Mouse (Mus musculus): Measurements from ENCODE around the gene Apol8.

Gene Apol8

DNA sequence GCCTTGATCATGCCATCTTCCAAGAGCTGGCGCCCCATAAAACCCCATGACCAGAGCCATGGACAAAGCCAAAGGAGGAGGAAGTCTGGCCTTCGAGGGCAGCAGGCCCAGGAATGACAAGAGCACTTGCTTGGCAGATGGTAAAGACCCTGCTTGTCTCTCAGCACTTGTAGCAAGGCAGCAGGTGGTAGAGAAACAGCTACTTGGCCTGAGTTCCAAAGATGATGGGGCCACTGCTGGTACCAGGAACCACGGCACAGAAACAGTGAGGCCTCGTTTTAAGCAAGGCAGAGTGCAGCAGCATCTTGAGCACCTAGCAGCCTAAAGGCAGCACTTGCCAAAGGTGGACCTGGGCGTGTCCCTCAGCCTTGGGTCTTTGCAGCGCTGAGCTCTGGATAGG is 31.6 kb upstream of the Apol8 start:
- DNase-seq (ENCODE audit: low read depth, low spot score), result no peak

DNA sequence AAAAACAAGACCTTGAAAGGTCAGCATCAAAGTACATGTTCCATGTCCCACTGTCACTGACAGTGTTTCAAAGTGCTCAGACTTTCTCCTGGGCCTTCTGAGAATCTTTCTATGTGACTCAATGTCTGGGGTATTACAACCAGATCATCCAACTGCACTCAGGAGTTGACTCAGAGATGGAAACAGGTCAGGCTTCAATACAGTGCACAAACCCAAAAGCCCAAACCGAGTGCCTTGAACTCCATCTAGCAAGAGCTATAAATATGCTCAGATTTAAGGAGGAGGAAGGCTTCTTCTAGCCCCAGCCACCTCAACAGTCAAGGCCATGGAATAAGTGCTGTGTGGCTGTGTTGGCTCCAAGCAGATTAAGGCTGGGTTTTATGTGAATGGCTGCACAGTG is 29.0 kb upstream of the Apol8 start:
- DNase-seq (ENCODE audit: low read depth, low spot score), result no peak

DNA sequence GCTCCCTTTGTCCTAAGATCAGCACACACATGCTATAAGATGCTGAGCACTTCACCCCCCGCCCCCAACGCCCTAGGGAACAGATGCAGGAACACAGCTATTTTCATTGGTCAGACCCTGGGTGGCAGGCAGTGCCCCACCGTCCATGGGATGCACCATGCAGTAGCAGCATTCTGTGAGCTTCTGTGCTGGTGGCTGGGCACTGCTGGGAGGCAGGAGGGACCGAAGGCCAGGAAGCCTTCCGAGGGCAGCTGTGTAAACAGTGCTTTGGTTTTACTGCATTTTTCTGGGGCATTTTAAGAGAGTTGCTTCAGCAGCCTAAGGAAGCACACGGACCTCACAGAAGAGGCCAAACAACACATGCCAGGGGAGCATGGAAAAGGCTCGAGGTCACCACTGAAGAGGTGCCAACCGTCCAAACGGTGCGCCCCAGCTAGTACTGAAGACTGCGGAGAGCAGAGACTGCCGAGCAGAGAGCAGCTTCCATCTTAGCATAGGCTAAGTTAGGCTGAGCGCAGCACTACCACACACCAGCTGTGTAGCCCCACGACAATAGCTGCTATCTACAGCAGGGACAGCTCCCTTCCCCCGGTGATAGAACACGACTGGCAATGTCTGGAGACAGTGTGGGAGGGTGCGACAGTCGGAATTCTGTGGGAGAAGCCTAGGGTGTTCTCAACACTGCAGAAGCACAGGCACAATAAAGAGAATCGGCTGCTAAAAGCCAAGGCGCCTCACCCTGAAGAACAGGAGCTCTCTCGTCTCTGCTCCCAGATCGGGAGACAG is 27.4 kb upstream of the Apol8 start:
- DNase-seq (ENCODE audit: low read depth, low spot score), result no peak

DNA sequence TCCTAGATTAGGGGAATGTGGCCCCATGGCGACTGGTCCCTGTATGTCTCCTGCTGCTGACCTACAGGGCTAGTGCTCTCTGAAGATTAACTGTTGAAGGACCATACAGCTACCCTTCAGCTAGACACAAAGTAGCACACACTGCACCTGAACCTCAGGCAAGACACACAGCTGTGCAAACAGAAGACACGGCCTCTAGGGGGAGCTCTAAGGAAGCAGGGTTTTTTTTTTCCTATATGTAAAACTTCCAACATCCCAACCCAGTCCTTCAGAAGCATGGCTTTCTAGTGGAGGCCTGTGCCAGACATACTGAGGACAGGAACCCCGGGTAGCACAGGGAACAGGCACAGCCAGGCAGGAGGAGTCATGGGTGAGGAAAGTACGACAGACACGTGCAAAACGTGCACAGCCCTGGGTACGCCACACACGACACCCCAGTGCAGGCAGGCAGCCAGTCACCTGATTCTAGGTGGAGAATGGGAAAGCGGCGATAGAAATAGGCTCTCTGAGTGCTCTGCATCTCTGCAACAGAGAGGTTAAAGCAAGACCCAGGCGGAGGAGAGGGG is 25.7 kb upstream of the Apol8 start:
- DNase-seq (ENCODE audit: low read depth, low spot score), result no peak

DNA sequence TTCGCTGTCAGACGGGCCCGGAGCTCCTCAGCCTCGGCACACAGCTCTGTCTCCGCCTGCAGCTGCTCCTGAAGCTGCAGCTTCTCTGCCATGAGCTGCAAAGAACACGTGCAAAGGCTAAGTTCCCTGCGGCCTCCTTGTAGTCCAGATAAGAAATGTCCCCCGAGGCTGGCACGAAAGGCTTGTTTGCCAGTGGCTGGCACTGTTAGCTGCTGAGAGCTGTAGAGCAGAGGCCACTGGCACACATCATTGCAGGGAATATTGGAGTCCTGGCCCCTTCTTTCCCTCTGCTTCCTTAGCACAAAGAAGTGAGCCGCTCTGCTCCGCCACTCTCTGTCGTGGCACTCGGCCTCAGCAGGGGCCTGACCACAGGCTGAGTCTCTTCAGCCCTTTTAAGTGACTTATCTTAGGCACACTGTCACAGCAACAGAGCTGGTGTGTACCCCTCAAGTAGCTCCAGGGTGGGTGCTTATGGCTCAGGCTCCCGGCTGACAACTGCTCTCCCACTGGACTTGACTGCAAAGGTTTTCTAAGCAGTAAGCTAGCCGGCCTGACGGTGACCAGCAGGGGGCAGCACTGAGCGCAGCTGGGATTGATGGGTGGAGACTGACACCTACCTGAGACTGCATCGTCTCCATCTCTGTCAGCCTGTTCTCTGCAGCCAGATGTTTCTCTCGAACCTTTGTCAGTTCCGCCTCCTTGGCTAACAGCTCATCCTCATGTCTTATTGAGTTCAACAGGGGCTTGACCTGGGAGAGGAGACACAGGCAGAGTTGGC is 18.6 kb upstream of the Apol8 start:
- peak; percentile 69 for DNase-seq (ENCODE audit: low read depth, low spot score)

DNA sequence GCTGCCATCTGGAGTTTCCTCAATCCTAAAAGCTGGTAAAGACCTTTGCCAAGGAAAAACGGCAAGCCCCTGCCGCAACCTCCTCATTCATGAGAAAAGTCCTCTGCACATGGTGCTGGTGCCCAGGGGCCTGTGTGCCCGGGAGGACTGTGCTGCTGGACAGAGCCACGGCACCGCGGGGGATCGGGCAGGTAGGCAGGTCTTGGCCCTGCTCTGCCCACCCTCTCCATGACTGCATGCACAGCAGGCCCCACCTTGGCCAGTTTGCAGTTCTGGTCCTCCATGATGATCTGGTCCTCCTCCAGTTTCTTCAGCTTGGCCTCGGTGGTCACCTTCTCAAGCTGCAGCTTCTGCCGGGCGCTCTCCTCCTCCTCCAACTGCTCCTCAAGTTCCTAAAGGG is 17.5 kb upstream of the Apol8 start:
- DNase-seq (ENCODE audit: low read depth, low spot score), result no peak

DNA sequence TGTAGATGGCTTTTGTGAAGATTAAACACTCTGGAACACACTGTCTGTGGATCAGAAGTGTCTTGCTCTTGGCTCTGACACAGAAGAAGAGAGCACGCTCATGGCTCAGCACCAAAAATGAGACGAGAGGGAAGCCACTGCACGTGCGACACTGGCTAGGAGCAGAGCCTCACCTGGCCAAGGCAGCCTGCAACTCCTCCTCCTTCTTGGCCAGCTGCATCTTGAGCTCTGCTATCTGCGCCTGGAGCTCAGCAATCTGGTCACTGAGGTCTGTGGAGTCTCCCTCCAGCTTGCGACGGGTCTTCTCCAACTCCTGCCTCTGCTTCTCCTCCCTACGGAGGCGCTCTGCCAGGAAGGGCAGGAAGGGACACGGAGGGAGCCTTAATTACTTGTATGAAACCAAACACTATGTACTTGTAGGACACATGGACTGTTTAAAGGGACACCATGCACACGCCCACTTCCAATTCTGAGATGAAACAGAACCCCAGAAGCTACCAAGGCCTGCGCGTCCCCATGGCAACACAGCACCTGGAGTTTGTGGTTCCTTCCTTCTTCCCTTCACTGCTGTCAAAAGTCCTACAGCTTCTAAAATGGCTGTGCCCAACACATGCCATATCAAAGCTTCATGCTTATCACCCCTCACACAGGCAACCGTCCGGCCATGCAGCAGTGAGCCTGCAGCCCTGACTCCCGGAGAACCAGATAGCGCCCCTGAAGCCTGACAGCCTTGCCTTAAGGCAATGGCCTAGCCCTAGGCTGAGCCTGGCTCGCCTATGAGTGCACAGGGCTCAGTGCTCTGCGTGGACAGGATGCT is 16.5 kb upstream of the Apol8 start:
- DNase-seq (ENCODE audit: low read depth, low spot score), result no peak

DNA sequence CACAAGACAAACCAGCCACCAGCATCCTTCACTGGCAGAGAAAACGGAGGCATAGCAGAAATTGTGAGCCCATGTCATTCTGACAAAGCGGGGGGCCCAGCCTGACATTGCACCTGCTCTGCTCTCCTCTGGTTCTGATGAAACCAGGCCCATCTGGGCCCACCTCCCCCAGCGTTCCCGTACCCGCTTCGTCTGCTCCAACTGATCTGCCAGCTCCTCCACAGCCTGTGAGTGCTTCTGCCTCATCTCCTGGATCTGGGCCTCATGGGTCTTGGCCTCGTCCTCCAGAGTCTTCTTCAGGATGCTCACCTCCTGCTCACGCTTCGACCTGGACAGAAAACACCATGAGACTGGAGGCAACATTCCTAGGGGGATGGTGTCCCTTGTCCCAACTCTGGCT is 14.1 kb upstream of the Apol8 start:
- no peak for DNase-seq (ENCODE audit: low read depth, low spot score)

DNA sequence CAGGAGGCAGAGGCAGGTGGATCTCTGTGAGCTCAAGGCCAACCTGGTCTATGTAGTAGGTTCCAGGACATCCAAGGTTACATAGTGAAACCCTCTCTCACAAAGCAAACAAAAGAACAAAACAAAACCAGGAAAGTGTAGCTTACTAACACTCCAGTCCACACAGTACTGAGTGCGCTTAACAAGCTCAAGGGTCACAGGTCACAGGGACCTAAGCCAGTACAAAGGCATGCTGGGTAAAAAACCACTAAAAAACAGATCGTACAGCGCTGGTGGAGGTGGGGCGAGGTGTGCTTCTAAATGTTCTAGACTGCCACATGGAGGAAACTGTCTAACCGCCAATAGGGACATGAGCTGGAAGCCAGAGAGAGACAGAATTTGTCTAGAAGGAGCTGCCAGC is 13.5 kb upstream of the Apol8 start:
- DNase-seq (ENCODE audit: low read depth, low spot score), result no peak

DNA sequence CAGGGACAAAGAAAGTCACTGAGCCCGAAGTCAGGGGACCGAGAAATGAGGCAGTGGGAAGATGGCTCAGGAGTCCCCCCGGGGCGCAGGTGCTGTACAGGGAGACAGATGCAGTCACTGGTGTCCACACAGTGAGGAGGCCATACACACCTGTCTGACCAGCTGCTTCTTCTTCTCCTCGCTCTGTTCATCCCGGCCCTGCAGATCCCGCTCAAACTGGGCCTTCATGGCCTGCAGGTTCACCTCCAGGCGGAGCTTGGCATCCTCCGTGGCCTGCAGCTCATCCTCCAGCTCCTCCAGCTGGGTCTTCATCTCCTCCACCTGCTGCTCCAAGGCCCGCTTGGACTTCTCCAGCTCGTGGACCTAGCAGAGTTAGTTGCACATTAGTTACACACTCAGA is 10.2 kb upstream of the Apol8 start:
- DNase-seq (ENCODE audit: low read depth, low spot score), result no peak

DNA sequence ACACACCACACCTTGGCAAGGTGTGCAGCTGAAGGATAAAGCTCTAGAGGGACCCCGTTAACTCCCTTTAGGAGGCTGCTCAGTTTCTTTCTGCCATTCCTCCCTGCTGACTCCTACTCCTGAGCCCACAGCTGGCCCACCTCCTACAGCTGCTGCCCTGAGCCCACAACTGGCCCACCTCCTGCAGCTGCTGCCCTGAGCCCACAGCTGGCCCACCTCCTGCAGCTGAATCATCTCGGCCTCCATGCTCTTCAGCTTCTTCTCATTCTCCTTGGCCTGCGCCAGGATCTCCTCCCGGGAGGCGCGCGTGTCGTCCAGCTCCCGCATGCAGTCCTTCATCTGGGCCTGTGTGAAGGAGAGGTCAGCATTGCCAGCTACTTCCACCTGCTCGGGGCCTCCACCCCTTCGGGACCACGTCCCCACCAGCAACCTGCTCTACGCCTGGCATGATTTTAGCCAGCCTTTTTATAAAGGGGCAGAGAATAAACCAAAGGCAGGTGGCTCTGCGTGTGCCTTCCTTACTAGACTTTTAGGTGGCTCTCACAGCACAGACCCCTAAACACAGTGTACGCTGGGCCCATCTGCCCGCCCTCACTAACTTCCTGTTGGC is 8.8 kb upstream of the Apol8 start:
- no peak for DNase-seq (ENCODE audit: low read depth, low spot score)

DNA sequence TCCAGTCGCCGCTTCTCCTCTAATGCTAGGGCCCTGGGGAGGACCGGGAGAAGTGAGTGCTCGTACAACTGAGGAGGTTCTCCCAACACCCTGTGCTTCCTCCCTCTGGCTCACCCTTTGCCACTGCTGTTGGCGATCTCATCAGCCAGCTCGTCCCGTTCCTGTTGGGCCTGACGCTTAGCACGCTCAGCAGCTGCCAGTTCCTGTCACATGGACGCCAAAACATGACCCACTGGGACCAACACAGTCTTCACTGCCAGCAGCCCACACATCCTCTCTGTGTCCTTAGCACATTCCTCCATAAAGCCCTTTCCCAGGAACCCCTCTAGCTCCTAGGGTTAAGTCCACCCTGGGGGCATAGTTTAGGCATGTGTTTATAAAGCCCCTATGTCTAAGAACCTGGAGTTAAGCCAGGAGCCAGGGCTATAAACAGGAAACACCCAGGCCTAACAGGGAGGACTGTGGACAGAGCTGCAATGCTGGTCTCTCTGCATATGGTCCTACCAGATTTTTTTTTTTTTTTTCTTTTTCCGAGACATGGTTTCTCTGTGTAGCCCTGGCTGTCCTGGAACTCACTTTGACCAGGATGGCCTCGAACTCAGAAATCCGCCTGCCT is 7.7 kb upstream of the Apol8 start:
- peak; percentile 86 for DNase-seq (ENCODE audit: low read depth, low spot score)

DNA sequence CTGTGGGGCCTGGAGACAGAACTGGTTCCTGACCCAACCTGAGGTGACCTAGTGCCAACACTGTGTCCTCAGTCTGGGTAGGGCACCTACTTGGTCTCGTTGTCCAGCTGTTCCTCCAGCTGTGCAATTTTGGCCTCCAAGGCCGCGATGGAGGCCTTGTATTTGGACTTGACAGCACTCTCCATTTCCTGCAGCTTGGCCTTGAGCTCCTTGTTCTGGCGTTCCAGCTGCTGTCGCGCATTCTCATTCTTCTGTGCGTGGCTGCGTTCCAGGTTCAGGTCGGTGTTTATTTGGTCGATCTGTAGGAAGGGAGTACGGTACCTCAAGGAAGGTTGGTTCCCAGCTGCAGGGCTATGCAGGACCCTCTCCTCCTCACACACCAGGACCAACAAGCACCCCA is 6.9 kb upstream of the Apol8 start:
- DNase-seq (ENCODE audit: low read depth, low spot score), result no peak

DNA sequence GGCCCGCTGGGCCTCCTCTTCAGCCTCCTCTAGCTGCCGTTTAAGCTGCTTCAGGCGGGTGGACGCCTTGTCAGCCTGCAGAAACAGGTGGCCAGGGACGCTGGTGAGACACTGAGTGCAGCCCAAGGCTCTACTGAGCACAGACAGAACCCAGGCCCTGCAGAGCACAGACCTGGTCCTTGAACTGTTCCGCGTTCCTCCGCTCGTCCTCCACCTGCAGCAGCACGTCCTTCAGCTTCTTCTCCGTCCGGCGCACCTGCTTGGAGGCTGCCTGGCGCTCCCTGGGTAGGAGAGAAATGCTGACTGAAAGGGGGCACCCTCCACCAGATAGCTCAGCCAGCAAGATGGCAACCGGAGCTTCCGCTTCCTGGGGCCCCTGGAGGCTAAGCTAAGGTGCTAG is 6.2 kb upstream of the Apol8 start:
- no peak for DNase-seq (ENCODE audit: low read depth, low spot score)

DNA sequence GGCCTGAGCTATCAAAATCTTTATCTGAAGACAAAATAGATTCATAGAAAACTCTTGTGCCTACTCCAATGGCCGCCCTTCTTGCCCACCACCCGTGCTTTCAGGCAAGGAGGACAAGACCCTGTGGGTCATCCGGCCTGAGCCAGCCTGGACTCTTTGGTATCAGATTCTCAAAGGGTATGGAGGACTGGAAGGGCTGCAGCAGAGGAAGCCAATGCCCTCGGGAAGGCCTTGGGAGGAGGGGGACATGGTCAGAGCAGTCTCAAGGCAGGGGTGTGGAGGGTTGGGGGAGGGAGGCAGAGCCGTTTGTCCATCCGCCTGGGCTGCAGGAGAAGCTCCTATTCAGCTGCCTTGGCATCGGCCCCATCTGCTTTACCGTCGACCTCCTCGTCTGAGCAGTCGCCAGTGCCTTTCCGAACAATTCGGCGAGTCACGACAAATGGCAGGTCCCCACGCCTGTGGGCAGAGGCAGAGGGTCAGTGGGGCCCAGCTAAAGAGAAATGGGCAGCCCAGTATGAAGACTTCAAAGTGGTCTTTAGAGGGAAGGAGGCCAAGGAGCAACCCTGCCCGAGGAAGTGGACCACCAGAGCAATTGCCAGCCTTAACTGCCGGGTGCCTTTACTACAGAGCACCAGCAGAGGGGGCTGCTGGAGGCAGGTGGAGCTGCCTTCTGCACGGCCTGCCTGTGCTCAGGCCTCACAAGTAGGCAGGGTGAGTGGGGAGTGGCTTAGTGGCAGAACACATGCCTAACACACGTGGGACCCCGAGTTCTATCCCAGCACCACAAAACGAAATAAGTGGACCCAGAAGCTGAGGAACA is 5.0 kb upstream of the Apol8 start:
- DNase-seq (ENCODE audit: low read depth, low spot score), result peak; percentile 56

DNA sequence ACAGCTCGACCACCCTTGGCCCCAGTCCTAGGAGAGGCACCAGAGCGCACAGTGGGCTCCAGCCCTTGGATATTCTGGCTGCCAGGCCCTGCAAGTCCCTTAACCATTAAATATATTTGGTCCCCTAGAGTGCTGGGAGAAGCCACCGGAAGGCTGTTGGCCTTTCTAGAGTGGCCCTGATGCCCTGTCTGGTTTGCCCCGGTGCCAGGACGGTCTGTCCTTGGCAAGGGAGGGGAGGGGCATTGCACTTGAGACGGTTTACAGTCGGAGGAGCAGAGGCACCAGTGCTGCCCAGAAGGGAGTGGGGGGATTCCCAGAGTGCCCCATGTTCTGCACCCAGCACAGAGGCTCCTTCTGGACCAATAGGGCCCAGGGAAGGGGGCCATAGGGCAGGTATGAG is 4.3 kb upstream of the Apol8 start:
- DNase-seq (ENCODE audit: low read depth, low spot score), result no peak

DNA sequence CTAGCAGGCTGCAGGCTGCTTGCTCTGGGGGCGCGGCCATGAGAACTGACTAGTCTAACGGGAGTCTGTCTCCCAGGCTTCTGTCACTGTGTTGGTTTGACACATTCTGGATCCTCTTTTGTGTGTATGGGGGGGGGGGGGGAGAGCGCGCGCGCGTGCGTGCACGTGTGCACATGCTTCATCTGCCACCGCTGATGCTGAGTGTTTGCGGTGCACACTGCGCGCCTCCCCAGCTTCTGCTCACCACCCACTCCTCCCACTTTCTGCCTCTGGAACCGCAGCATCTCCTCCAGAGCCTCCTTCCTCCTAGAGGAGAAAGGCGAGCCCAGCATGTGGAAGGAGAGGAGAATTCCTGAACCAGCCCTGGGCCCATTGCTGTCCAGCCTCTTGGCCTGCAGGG is 3.2 kb upstream of the Apol8 start:
- DNase-seq (ENCODE audit: low read depth, low spot score), result no peak

DNA sequence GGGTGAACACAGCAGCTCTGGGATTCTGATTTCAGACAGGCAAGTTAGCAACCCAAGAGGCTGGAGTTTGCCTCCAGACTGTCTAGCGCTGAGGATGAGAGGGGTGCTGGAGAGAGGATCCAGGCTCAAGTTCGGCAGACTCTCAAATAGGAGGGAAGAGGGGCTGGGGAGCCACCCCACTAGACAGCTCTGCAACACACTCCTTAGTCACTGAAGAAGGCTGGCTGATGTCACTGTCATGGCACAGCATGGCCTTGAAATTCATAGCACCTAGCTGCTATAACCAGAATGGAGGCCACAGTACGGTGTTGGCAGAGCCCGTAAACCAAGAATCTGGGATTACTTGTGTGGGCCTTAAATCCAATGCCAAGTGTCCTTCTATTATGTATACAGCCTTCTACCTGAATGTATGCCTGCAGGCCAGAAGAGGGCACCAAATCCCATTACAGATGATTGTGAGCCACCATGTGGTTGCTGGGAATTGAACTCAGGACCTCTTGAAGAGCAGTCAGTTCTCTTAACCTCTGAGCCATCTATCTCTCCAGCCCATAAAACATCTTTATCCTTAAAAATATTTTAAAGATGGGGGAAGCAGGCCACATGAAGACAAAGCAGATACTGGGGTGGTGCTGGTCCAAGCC is 903 bp upstream of the Apol8 start:
- DNase-seq (ENCODE audit: low read depth, low spot score), result no peak

DNA sequence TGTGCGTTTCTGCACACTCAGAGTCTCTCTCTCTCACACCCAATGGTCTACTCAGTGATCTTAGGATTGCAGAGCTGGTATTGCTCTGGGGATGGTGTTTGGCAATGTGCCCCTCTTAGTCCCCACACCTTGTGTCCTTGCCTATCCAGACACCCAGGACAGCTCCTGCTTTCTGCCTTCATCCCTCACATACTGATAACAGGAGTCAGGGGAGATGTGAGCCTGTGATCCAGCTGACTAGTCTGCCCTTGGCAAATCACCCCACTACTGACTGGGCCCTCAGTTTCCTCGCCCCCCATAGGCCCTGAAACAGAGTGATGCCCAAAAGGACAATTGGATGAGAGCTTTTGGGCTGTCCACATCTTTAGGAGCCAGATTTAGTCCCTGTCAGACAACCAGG is 722 bp downstream of the Apol8 start:
- no peak for DNase-seq (ENCODE audit: low read depth, low spot score)

DNA sequence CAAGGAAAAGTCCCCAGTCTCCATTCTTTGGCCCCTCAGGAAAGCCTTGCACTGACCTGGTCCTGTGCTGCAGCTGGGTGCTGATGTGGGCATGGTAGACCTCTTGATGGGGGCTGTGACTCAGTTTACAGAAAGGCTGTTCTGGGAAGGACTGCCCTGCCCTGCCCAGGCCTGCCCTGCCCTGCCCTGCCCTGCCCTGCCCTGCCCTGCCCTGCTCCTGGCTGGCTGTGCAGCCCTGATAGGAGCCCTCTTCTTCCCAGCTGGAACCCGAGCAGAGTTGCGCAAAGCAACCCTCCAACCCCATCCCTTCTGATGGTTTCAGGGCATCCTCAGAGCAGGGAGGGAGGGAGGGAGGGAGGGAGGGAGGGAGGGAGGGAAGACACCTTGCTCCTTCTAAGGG is 1.7 kb downstream of the Apol8 start:
- no peak for DNase-seq (ENCODE audit: low read depth, low spot score)

All from skeletal muscle tissue, adult 2 months (tissue).